Mouse (Mus musculus) MEL (cell line): ENCODE measurements around the gene Fars2. TPM values are rescaled to one million over a fixed set of nuclear protein-coding genes. Genes with fewer than 3 reads are reported as not detected.

Source experiments
- DNase-seq: peaks from one replicate; pipeline ENCODE4 v3.0.0; 2011; ENCODE audit warnings: low read depth, low spot score
- H3K27ac ChIP-seq: 2 replicates; pipeline ENCODE4 v1.5.1; 2012; ENCODE audit warnings: low read depth, mild to moderate bottlenecking, control low read depth, low read length, moderate library complexity; ENCODE audit not compliant: control insufficient read depth
- H3K27me3 ChIP-seq, 2 experiments: fragments of 150-350 bp in 1 of 2; sonication (generic) in 1 of 2; 2 replicates each; pipeline ENCODE4 v1.6.1; 2012; ENCODE audit warnings: low read length in 2 of 2, mild to moderate bottlenecking in 2 of 2, improper control_type of control experiment in 1 of 2, moderate library complexity in 1 of 2; ENCODE audit not compliant: insufficient read depth in 2 of 2, control insufficient read depth in 1 of 2
- H3K36me3 ChIP-seq, 2 experiments: 2 replicates each; pipeline ENCODE4 v1.6.1; 2012 to 2014; ENCODE audit warnings: low read length in 2 of 2, improper control_type of control experiment in 1 of 2, inconsistent platforms in 1 of 2, mild to moderate bottlenecking in 1 of 2; ENCODE audit not compliant: insufficient read depth in 2 of 2, control insufficient read depth in 1 of 2
- H3K4me1 ChIP-seq, 2 experiments: fragments of 150-350 bp in 1 of 2; sonication (generic) in 1 of 2; 2 replicates each; pipeline ENCODE4 v1.6.1; 2012; ENCODE audit warnings: low read length in 2 of 2, improper control_type of control experiment in 1 of 2, mild to moderate bottlenecking in 1 of 2; ENCODE audit not compliant: insufficient read depth in 2 of 2, control insufficient read depth in 1 of 2
- H3K4me3 ChIP-seq, 2 experiments: fragments of 150-350 bp in 1 of 2; sonication (generic) in 1 of 2; 2 replicates each; pipeline ENCODE4 v1.5.1; 2012; ENCODE audit warnings: low read depth in 2 of 2, low read length in 2 of 2, mild to moderate bottlenecking in 2 of 2, moderate library complexity in 2 of 2, control low read depth in 1 of 2, improper control_type of control experiment in 1 of 2; ENCODE audit not compliant: control insufficient read depth in 1 of 2, insufficient read depth in 1 of 2
- H3K79me2 ChIP-seq: 2 replicates; pipeline ENCODE4 v1.6.1; 2012; ENCODE audit warnings: mild to moderate bottlenecking, low read length, moderate library complexity; ENCODE audit not compliant: control insufficient read depth, poor library complexity, insufficient read depth
- H3K9ac ChIP-seq: 2 replicates; pipeline ENCODE4 v1.6.1; 2012; ENCODE audit warnings: low read depth, mild to moderate bottlenecking, control low read depth, low read length, moderate library complexity; ENCODE audit not compliant: control insufficient read depth, poor library complexity, severe bottlenecking
- H3K9me3 ChIP-seq: fragments of 150-350 bp; sonication (generic); replicated peaks from 2 replicates; pipeline ENCODE4 v1.6.1; 2012; ENCODE audit warnings: mild to moderate bottlenecking, low read length, improper control_type of control experiment, moderate library complexity; ENCODE audit not compliant: insufficient read depth
- BHLHE40 ChIP-seq: IDR thresholded peaks from 2 replicates; pipeline ENCODE4 v1.6.1; 2012; ENCODE audit warnings: low read depth, mild to moderate bottlenecking, inconsistent platforms, low read length, improper control_type of control experiment, borderline replicate concordance
- CHD2 ChIP-seq: IDR thresholded peaks from 2 replicates; pipeline ENCODE4 v1.6.1; 2011; ENCODE audit warnings: low read length, improper control_type of control experiment
- ELF1 ChIP-seq: IDR thresholded peaks from 2 replicates; pipeline ENCODE4 v1.6.1; 2014; ENCODE audit warnings: low read depth, mild to moderate bottlenecking, inconsistent platforms, low read length, improper control_type of control experiment, moderate library complexity
- EP300 ChIP-seq, 2 experiments: IDR thresholded peaks; 2 replicates each; pipeline ENCODE4 v1.6.1; 2011; ENCODE audit warnings: improper control_type of control experiment in 2 of 2, low read length in 2 of 2, low read depth in 1 of 2, mild to moderate bottlenecking in 1 of 2
- GABPA ChIP-seq: IDR thresholded peaks from 2 replicates; pipeline ENCODE4 v1.6.1; 2012; ENCODE audit warnings: low read depth, mild to moderate bottlenecking, inconsistent platforms, low read length, improper control_type of control experiment, moderate library complexity
- GATA1 ChIP-seq: IDR thresholded peaks from 2 replicates; pipeline ENCODE4 v1.6.1; 2011; ENCODE audit warnings: low read depth, low read length, improper control_type of control experiment
- MEF2A ChIP-seq: IDR thresholded peaks from 2 replicates; pipeline ENCODE4 v1.6.1; 2014; ENCODE audit warnings: low read depth, mild to moderate bottlenecking, inconsistent platforms, low read length, improper control_type of control experiment; ENCODE audit not compliant: poor library complexity, insufficient replicate concordance, severe bottlenecking; ENCODE audit errors: extremely low read depth
- MXI1 ChIP-seq: IDR thresholded peaks from 2 replicates; pipeline ENCODE4 v1.6.1; 2011; ENCODE audit warnings: mild to moderate bottlenecking, low read depth, low read length, improper control_type of control experiment
- MYB ChIP-seq: IDR thresholded peaks from 2 replicates; pipeline ENCODE4 v1.6.1; 2011; ENCODE audit warnings: mild to moderate bottlenecking, low read depth, low read length, improper control_type of control experiment
- MYC ChIP-seq: IDR thresholded peaks from 2 replicates; pipeline ENCODE4 v1.6.1; 2011; ENCODE audit warnings: low read depth, mild to moderate bottlenecking, low read length, improper control_type of control experiment, moderate library complexity
- POLR2A ChIP-seq, 2 experiments: IDR thresholded peaks; 2 replicates each; pipeline ENCODE4 v1.6.1; 2011 to 2012; ENCODE audit warnings: low read length in 2 of 2, mild to moderate bottlenecking in 2 of 2, control low read depth in 1 of 2, improper control_type of control experiment in 1 of 2, low read depth in 1 of 2, moderate library complexity in 1 of 2; ENCODE audit not compliant: control insufficient read depth in 1 of 2, insufficient read depth in 1 of 2, poor library complexity in 1 of 2
- RAD21 ChIP-seq: IDR thresholded peaks from 2 replicates; pipeline ENCODE4 v1.6.1; 2011; ENCODE audit warnings: mild to moderate bottlenecking, low read depth, low read length, improper control_type of control experiment
- SMC3 ChIP-seq: IDR thresholded peaks from 2 replicates; pipeline ENCODE4 v1.6.1; 2011; ENCODE audit warnings: low read depth, low read length, improper control_type of control experiment
- TAL1 ChIP-seq: IDR thresholded peaks from 2 replicates; pipeline ENCODE4 v1.6.1; 2012; ENCODE audit warnings: mild to moderate bottlenecking, inconsistent platforms, low read length, moderate library complexity, mixed read lengths
- TBP ChIP-seq: IDR thresholded peaks from 2 replicates; pipeline ENCODE4 v1.8.0; 2011; ENCODE audit warnings: low read depth, low read length, improper control_type of control experiment
- TCF12 ChIP-seq: IDR thresholded peaks from 2 replicates; pipeline ENCODE4 v1.6.1; 2014; ENCODE audit warnings: low read depth, mild to moderate bottlenecking, inconsistent platforms, low read length, improper control_type of control experiment, moderate library complexity
- UBTF ChIP-seq: IDR thresholded peaks from 2 replicates; pipeline ENCODE4 v1.6.1; 2012; ENCODE audit warnings: low read depth, mild to moderate bottlenecking, inconsistent platforms, low read length, improper control_type of control experiment, moderate library complexity, borderline replicate concordance; ENCODE audit not compliant: insufficient read depth
- ZMIZ1 ChIP-seq: IDR thresholded peaks from 2 replicates; pipeline ENCODE4 v1.6.1; 2012; ENCODE audit warnings: low read depth, mild to moderate bottlenecking, inconsistent platforms, low read length, improper control_type of control experiment, moderate library complexity
- ZNF384 ChIP-seq: IDR thresholded peaks from 2 replicates; pipeline ENCODE4 v1.6.1; 2012; ENCODE audit warnings: low read depth, mild to moderate bottlenecking, inconsistent platforms, low read length, improper control_type of control experiment
- polyA plus RNA-seq, 2 experiments: library from polyadenylated mRNA; stranded (reverse) in 1 of 2; unstranded in 1 of 2; fragments of >175 nt in 1 of 2; fragments of >200 nt in 1 of 2; gene quantifications; 2 replicates each; pipeline versions ENCODE4 v1.2.1 to v1.2.4; 2012; ENCODE audit warnings: low replicate concordance in 2 of 2, low read depth in 1 of 2; ENCODE audit not compliant: insufficient read length in 2 of 2, insufficient read depth in 1 of 2, missing spikeins in 1 of 2
- total RNA-seq: library from RNA; depleted of rRNA; stranded (reverse); fragments of 300-350 nt; gene quantifications from 2 replicates; pipeline ENCODE4 v1.2.3, GENCODE M21; 2012

Gene Fars2
- total and polyA plus RNA-seq, 3 experiments, result 32.6 to 39.2 TPM; not detected in 1

DNA sequence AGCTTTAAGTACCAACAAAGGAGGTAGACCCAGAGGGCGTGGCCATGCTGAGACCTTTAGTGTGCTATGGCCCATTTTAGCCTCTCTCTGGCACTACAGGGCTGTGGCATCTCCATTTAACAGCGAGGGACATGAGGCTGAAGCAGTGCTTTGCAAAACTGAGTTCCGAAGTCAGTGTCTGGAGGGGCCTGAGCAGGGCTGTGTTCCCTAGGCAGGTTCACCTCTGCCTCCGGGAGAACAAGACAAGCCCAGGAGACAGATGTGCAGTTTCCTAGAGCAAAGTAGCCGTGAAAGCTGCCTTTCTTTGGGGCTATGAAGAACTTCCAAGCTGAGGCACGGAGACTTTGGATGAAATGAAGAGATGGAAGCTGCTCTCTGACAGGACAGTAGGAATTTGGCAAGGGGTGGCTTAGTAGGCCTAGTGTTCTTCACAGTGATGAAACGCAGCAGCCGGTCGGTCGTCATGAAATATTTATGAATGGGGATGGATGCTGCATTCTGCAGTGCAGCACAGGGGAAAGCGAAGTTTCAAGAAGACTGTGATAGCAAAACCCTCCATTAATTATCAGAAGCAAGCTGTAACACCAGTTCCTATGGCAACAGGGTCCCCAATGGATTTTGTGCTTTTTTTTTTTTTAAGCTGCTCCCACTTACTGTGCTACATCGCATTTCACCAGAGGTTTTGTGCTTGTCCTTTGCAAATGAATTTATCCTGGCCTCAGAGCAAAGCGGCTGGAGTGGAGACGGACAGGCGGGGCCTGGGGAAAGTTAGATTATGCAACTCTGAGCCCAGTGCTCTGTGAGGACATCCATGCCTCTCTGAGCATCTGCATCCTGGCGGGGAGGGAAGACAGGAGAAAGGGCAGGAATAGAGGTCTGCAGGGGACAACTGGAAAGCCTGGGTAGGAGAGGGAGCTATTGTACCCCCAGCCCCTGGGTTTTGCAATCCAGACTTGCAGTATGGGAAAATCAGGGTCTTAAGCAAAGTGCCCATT, 445.5 kb downstream of the Fars2 start:
- no peaks in the 10 kb centered on the region for H3K36me3 ChIP-seq
- H3K4me3 ChIP-seq, result no peak overlapping the region
- no peaks in the 10 kb centered on the region for H3K27me3 ChIP-seq
- DNase-seq, result no peak
- TF ChIP-seq UBTF (no peak), GABPA (no peak), EP300 (IDR thresholded peaks at IDR 0.05; ENCODE audit: low read depth in 1 of 2, low read length in 2 of 2) (no peak), CHD2 (no peak), MYC (no peak), SMC3 (no peak), TCF12 (no peak), TBP (no peak), TAL1 (no peak), BHLHE40 (no peak)
- H3K9ac ChIP-seq, result no peak overlapping the region
- H3K27ac ChIP-seq, result no peak overlapping the region
- no peaks in the 10 kb centered on the region for H3K4me1 ChIP-seq
- H3K79me2 ChIP-seq, result no peaks in the 10 kb centered on the region
- H3K9me3 ChIP-seq, result no peaks in the 10 kb centered on the region

DNA sequence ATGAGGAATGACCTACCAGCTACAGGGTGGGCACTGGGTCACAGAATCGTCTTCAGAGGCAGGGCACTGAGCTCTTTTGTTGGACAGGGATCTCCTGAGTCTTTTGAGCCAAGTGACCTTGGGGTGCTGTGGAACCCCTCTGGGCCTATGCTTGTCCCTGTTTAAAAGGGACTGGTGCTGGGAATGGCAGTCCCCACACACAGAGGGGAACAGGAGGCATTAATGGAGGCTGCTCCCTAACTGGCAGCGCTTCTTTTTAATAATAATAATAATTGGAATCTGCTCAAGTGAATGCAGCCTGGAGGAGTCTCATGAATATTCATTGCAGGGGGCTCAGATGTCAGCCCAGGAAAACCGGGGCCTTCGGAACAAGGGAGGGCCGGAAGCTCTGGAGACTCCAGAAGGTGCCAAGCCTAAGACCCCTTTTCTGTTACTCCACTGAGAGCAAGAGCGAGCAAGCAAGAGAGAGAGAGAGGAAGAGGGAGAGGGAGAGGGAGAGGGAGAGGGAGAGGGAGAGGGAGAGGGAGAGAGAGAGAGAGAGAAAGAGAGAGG, 447.6 kb downstream of the Fars2 start:
- Histone ChIP-seq H3K9ac (no peak overlapping the region), H3K4me1 (no peaks in the 10 kb centered on the region), H3K27me3 (no peaks in the 10 kb centered on the region), H3K27ac (no peak overlapping the region), H3K9me3 (no peaks in the 10 kb centered on the region), H3K79me2 (no peaks in the 10 kb centered on the region), H3K36me3 (no peaks in the 10 kb centered on the region), H3K4me3 (no peak overlapping the region)
- no peak for DNase-seq
- no peak for TF ChIP-seq TBP
- TF ChIP-seq MEF2A, result no peak
- TF ChIP-seq ELF1, result no peak
- TF ChIP-seq MXI1, result no peak
- no peak for TF ChIP-seq ZNF384
- no peak for TF ChIP-seq TAL1
- no peak for TF ChIP-seq RAD21
- no peak for TF ChIP-seq POLR2A (IDR thresholded peaks at IDR 0.05; ENCODE audit: control insufficient read depth in 1 of 2, insufficient read depth in 1 of 2, low read depth in 1 of 2, low read length in 2 of 2, poor library complexity in 1 of 2)
- no peak for TF ChIP-seq MYB
- TF ChIP-seq TCF12, result no peak
- no peak for TF ChIP-seq ZMIZ1
- TF ChIP-seq GATA1, result no peak
- no peak for TF ChIP-seq BHLHE40
